Mouse (Mus musculus) bone marrow macrophage, adult 2 months (primary cell): ENCODE measurements around the gene Slc50a1. TPM values are rescaled to one million over a fixed set of nuclear protein-coding genes. Genes with fewer than 3 reads are reported as not detected.

Experiments used
- H3K27ac ChIP-seq: 2 replicates; pipeline ENCODE4 v1.5.1; 2012; ENCODE audit warnings: low read depth, low read length; ENCODE audit not compliant: insufficient read depth
- H3K4me1 ChIP-seq: 2 replicates; pipeline ENCODE4 v1.6.1; 2012; ENCODE audit warnings: low read length; ENCODE audit not compliant: control insufficient read depth, insufficient read depth
- H3K4me3 ChIP-seq: 2 replicates; pipeline ENCODE4 v1.5.1; 2012; ENCODE audit warnings: mild to moderate bottlenecking, low read length, moderate library complexity; ENCODE audit not compliant: insufficient read depth
- CTCF ChIP-seq: IDR thresholded peaks from 2 replicates; pipeline ENCODE4 v1.5.1; 2012; ENCODE audit warnings: low read depth, mild to moderate bottlenecking, low read length, moderate library complexity
- POLR2A ChIP-seq: IDR thresholded peaks from 2 replicates; pipeline ENCODE4 v1.6.1; 2012; ENCODE audit warnings: mild to moderate bottlenecking, low read depth, low read length, borderline replicate concordance
- polyA plus RNA-seq: library from polyadenylated mRNA; stranded (reverse); fragments of >200 nt; gene quantifications from 2 replicates; pipeline ENCODE4 v1.2.4, GENCODE M21; 2012; ENCODE audit not compliant: missing spikeins, insufficient read depth, insufficient read length

The Slc50a1 gene
- polyA plus RNA-seq, 1 experiment: 42.7 TPM

DNA sequence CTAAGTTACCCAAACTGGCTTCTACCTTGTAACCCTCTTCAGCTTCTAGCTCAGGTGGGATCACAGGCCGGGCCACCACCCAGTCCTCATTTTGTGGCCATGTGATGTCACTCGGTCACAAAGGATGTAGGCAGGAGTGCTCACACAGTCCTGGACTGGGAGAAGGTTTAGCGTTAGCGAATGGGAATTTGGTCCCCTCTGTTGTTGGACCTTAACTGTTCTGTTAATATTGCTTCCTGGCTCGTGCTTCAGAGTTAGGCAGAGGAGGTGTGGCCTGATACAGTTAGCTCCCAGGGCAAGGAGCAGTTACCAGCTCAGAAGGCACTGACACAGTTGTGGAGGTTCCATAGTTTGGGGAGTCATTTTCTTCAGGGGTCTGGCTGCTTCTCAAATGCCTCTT, 23.8 kb upstream of the Slc50a1 start:
- no peak overlapping the region for H3K4me3 ChIP-seq
- TF ChIP-seq POLR2A: no peak
- TF ChIP-seq CTCF: no peak
- H3K4me1 ChIP-seq: peaks cover 29% of the 10 kb centered on the region
- H3K27ac ChIP-seq: no peak overlapping the region

- no peak for TF ChIP-seq CTCF
- TF ChIP-seq POLR2A: no peak
- H3K4me1 ChIP-seq: peaks cover 36% of the 10 kb centered on the region
- no peak overlapping the region for H3K4me3 ChIP-seq
- no peak overlapping the region for H3K27ac ChIP-seq
Observed at GRCm38 (mm10) chr3:89293247-89293918, 23.0 kb upstream of the Slc50a1 start.

GRCm38 (mm10) chr3:89292303-89292702, 21.9 kb upstream of the Slc50a1 start:
- H3K4me1 ChIP-seq: peaks cover 40% of the 10 kb centered on the region
- no peak overlapping the region for H3K27ac ChIP-seq
- H3K4me3 ChIP-seq: no peak overlapping the region
- TF ChIP-seq CTCF (no peak), POLR2A (no peak)

GRCm38 (mm10) chr3:89291874-89292273, 21.5 kb upstream of the Slc50a1 start:
- Histone ChIP-seq H3K4me1 (peaks cover 35% of the 10 kb centered on the region), H3K4me3 (no peak overlapping the region), H3K27ac (no peak overlapping the region)
- no peak for TF ChIP-seq POLR2A
- no peak for TF ChIP-seq CTCF

- TF ChIP-seq CTCF (no peak), POLR2A (no peak)
- Histone ChIP-seq H3K4me1 (peaks cover 28% of the 10 kb centered on the region), H3K27ac (no peak overlapping the region), H3K4me3 (no peak overlapping the region)
Observed at GRCm38 (mm10) chr3:89288503-89288928, 18.1 kb upstream of the Slc50a1 start.

GRCm38 (mm10) chr3:89287286-89287685, 16.9 kb upstream of the Slc50a1 start:
- TF ChIP-seq POLR2A (no peak), CTCF (no peak)
- Histone ChIP-seq H3K4me3 (no peak overlapping the region), H3K4me1 (peaks cover 28% of the 10 kb centered on the region), H3K27ac (no peak overlapping the region)

- peaks cover 29% of the 10 kb centered on the region for H3K4me1 ChIP-seq
- 0 out of 2 replicates have a peak overlapping the region, but pooled peaks have one; percentile 6 for H3K4me3 ChIP-seq
- TF ChIP-seq POLR2A: no peak
- no peak for TF ChIP-seq CTCF
- H3K27ac ChIP-seq: peak overlapping the region; percentile 79
Observed at GRCm38 (mm10) chr3:89285526-89285925, 15.2 kb upstream of the Slc50a1 start.

- Histone ChIP-seq H3K27ac (no peak overlapping the region), H3K4me3 (no peak overlapping the region), H3K4me1 (peaks cover 33% of the 10 kb centered on the region)
- TF ChIP-seq CTCF (no peak), POLR2A (no peak)
Observed at GRCm38 (mm10) chr3:89284261-89284660, 13.9 kb upstream of the Slc50a1 start.

DNA sequence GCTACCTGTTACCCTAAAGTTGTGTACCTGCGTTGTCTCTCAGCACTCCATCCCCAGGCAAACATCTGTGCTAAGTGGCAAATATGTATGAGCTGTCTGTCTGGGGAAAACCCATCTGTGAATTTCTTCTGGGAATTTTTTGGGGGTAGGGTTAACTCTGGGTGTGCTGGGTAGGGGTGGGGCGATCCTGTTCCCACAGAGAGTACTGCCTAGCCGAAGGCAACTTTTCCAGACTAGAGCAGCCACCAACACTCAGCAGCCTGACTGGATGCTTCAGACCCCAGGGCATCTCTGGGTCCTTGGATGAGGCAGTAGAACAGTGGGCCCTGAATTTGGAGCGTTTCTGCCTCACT, 11.9 kb upstream of the Slc50a1 start:
- TF ChIP-seq CTCF (no peak), POLR2A (no peak)
- H3K4me1 ChIP-seq: peaks cover 22% of the 10 kb centered on the region
- no peak overlapping the region for H3K27ac ChIP-seq
- H3K4me3 ChIP-seq: no peak overlapping the region

DNA sequence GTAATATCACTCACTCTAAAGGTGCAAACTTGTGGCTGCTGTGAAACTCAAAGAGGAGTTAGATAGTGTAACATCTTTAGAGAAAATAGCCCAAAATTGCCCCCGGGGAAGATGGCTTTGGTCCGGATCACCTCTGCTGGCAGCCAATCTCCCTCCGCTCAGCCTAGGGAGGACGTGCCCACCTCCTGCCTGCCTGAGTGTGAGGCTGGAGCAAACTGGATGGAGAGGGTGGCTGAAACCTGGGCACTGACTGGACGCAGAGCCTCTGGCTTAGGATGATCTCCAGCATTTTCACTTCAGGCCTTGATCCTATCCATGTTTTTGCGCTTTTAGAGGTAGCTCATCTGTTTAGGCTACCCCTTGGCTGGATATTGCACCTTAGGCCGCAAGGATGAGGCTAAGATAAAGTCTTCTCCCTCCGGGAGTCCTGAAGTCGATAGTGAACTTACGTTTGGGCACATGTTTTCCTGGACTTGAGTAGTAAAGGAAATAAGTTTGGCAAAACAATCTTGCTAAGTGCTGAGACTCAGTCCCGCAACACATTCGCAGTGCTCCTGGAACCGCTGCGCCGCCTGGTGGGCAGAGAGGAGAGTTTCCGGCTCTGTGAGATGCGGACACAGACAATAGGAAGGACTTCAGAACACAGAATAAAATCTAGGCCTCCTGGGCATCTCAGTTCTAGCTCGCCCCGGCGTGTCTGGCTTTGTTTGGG, 11.4 kb upstream of the Slc50a1 start:
- Histone ChIP-seq H3K4me3 (no peak overlapping the region), H3K4me1 (peaks cover 22% of the 10 kb centered on the region), H3K27ac (no peak overlapping the region)
- TF ChIP-seq CTCF (peak; percentile 79), POLR2A (no peak)
